Mouse (Mus musculus) embryonic facial prominence, embryonic 11.5 days (tissue): Measurements from ENCODE around the gene Pus7l. TPM values are rescaled to one million over a fixed set of nuclear protein-coding genes. Genes with fewer than 3 reads are reported as not detected.
"Not testable (repeated sequence)": the region's sequence is repeated elsewhere in the genome, so short reads cannot be mapped to it uniquely, and the experiment has no call there.

Source experiments
- ATAC-seq: fragments of 200-750 bp; cut with Nextera tagmentation; replicated peaks from 2 replicates; pipeline ENCODE4 v1.8.0; 2017; ENCODE audit warnings: low read depth; ENCODE audit not compliant: insufficient number of reproducible peaks, low FRiP score, low TSS enrichment
- DNase-seq: peaks from one replicate; pipeline ENCODE4 v3.0.0-alpha.2; 2015; ENCODE audit warnings: low spot score
- H3K27ac ChIP-seq: fragments of 300-500 bp; sonication (generic); replicated peaks from 2 replicates; pipeline ENCODE4 v1.5.1; 2014; ENCODE audit warnings: mild to moderate bottlenecking, low read depth, low read length, control low read depth
- H3K27me3 ChIP-seq: fragments of 300-500 bp; sonication (generic); 2 replicates; pipeline ENCODE4 v1.6.1; 2014; ENCODE audit warnings: mild to moderate bottlenecking, low read length, moderate library complexity, mixed read lengths; ENCODE audit not compliant: control insufficient read depth, insufficient read depth
- H3K36me3 ChIP-seq: fragments of 300-500 bp; sonication (generic); replicated peaks from 2 replicates; pipeline ENCODE4 v1.6.1; 2014; ENCODE audit warnings: low read depth, mild to moderate bottlenecking, low read length, moderate library complexity, mixed read lengths; ENCODE audit not compliant: control insufficient read depth, insufficient read depth
- H3K4me1 ChIP-seq: fragments of 300-500 bp; sonication (generic); 2 replicates; pipeline ENCODE4 v1.6.1; 2014; ENCODE audit warnings: low read length, mixed read lengths; ENCODE audit not compliant: control insufficient read depth, insufficient read depth
- H3K4me2 ChIP-seq: fragments of 300-500 bp; sonication (generic); 2 replicates; pipeline ENCODE4 v1.6.1; 2014; ENCODE audit warnings: low read depth, mild to moderate bottlenecking, control low read depth, low read length, moderate library complexity
- H3K4me3 ChIP-seq: fragments of 300-500 bp; sonication (generic); 2 replicates; pipeline ENCODE4 v1.5.1; 2014; ENCODE audit warnings: low read depth, low read length, control low read depth
- H3K9ac ChIP-seq: fragments of 300-500 bp; sonication (generic); replicated peaks from 2 replicates; pipeline ENCODE4 v1.6.1; 2014; ENCODE audit warnings: mild to moderate bottlenecking, control low read depth, low read length
- H3K9me3 ChIP-seq: fragments of 300-500 bp; sonication (generic); replicated peaks from 2 replicates; pipeline ENCODE4 v1.6.1; 2016; ENCODE audit warnings: mild to moderate bottlenecking, low read length, inconsistent platforms, mixed read lengths; ENCODE audit not compliant: control insufficient read depth
- WGBS: fragments of 180-500 bp; shearing (Covaris S2); extraction: QIAGEN DNeasy Blood & Tissue Kit; methylation state at CpG from one replicate; pipeline ENCODE4 v1.1.7; 2014; 5-methylcytosine and 5-hydroxymethylcytosine counted together
- polyA plus RNA-seq: library from polyadenylated mRNA; unstranded; fragments of >200 nt; fragmentation: Nextera tagmentation; extraction: Ambion mirVana; gene quantifications from 2 replicates; pipeline ENCODE4 v1.2.1, GENCODE M21; 2014

The Pus7l gene
- polyA plus RNA-seq, 1 experiment from 2014 or later = 12.0 TPM

DNA sequence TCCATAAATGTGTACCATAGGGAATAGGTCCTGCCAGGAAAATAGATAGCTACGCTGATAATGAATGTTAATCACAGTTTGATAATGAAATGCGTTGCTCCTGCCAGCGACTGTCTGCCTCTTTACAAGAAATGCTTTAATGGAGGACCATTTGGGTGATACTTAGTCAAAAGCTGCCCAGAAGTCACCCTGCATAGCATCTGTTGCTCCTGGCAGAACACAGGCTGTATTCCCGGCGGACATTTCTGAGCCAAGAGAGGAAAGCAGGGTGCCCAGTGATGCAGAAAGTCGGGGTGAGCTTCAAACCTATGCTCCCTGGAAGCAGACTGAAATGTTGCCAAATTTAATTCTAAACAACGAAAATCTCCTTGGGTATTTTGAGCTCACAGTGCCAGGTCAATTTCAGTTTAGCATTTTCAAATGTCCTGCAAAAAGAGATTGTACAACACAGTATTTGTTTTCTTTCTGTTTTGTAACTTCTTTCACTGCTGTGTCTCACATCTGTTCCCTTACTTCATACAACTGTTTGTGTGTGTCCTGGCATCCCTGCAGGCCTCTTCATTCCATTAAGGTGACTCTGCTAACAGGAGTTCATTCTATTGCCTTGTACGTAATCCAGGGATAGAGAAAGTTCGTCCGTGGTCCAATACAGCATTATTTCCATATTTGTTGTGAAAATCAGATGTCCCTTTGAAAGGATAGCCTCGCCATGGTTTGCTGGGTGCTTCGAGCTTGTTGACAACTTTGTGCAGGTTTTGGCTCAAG, 39.7 kb downstream of the Pus7l start:
- no peaks in the 10 kb centered on the region for H3K9me3 ChIP-seq
- no peaks in the 10 kb centered on the region for H3K36me3 ChIP-seq
- DNase-seq = no peak
- no peak for ATAC-seq
- WGBS = 82% methylated on average over 12 of the region's 12 CpGs
- no peaks in the 10 kb centered on the region for H3K27me3 ChIP-seq
- H3K27ac ChIP-seq = no peak overlapping the region
- no peak overlapping the region for H3K9ac ChIP-seq
- no peaks in the 10 kb centered on the region for H3K4me1 ChIP-seq
- H3K4me3 ChIP-seq = no peak overlapping the region
- H3K4me2 ChIP-seq = no peak overlapping the region

DNA sequence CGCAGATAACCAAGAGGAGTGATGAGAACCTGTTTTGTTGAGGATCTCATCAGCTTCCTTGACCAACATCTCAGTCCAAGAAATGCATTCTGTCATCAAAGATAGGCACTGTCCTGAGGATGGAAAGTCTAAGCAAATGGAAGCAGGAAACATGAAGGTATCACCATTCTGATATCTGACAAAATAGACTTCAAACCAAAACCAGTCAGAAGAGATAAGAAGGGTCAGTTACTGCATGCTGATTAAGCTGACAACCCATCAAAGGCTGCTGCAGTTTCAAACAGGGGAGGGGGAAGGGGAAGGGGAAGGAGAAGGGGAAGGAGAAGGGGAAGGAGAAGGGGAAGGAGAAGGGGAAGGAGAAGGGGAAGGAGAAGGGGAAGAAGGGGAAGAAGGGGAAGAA, 44.1 kb downstream of the Pus7l start:
- 78% methylated on average over 1 of the region's 1 CpGs for WGBS
- no peaks in the 10 kb centered on the region for H3K27me3 ChIP-seq
- H3K4me3 ChIP-seq = no peak overlapping the region
- no peaks in the 10 kb centered on the region for H3K4me1 ChIP-seq
- DNase-seq = no peak
- no peaks in the 10 kb centered on the region for H3K9me3 ChIP-seq
- H3K9ac ChIP-seq = no peak overlapping the region
- H3K27ac ChIP-seq = no peak overlapping the region
- no peaks in the 10 kb centered on the region for H3K36me3 ChIP-seq
- no peak overlapping the region for H3K4me2 ChIP-seq
- ATAC-seq = no peak

DNA sequence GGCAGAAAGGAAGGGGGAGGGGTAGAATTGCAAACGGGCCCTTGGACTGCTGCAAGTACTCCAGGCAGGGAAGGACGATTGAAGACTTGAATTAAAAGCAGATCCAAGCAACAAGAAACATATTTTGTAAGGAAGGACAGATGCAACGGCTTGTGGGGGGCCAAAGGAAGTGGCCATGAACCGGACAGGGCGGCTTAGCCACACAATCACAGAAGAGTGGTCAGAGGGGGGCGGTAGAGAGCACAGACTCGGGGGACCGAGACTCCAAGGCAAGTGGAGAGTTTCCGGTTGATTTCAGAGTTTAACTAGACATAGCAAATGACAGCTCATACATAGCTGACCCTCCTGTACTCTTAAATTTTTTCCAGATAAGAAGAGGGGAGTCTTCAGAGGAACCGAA, 47.4 kb downstream of the Pus7l start:
- DNase-seq = peak; percentile 57
- H3K27ac ChIP-seq = no peak overlapping the region
- no peak overlapping the region for H3K9ac ChIP-seq
- 58% methylated on average over 10 of the region's 10 CpGs for WGBS
- H3K4me3 ChIP-seq = no peak overlapping the region
- no peaks in the 10 kb centered on the region for H3K27me3 ChIP-seq
- H3K9me3 ChIP-seq = no peaks in the 10 kb centered on the region
- no peaks in the 10 kb centered on the region for H3K4me1 ChIP-seq
- ATAC-seq = no peak
- no peak overlapping the region for H3K4me2 ChIP-seq
- H3K36me3 ChIP-seq = no peaks in the 10 kb centered on the region

DNA sequence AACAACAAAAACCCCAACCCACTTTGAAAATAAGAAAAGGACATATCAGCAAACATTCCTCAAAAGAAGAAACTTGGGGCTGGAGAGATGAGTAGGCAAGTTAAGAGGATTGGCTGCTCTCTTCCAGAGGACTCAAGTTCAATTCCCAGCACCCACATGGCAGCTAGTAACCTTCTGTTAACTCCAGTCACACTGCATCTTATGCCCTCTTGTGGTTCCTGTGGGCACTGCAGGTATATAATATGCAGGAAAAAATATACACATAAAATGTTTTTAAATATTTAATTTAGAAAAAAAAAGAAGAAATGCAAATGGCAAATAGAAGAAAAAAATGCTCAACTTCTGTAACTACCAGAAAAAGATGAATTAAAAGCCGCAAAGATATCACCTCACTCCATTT, 48.9 kb downstream of the Pus7l start:
- 94% methylated on average over 1 of the region's 1 CpGs for WGBS
- H3K9me3 ChIP-seq = no peaks in the 10 kb centered on the region
- no peak for DNase-seq
- ATAC-seq = no peak
- no peaks in the 10 kb centered on the region for H3K4me1 ChIP-seq
- H3K4me2 ChIP-seq = no peak overlapping the region
- H3K9ac ChIP-seq = no peak overlapping the region
- H3K4me3 ChIP-seq = no peak overlapping the region
- H3K27ac ChIP-seq = no peak overlapping the region
- no peaks in the 10 kb centered on the region for H3K36me3 ChIP-seq
- H3K27me3 ChIP-seq = no peaks in the 10 kb centered on the region

DNA sequence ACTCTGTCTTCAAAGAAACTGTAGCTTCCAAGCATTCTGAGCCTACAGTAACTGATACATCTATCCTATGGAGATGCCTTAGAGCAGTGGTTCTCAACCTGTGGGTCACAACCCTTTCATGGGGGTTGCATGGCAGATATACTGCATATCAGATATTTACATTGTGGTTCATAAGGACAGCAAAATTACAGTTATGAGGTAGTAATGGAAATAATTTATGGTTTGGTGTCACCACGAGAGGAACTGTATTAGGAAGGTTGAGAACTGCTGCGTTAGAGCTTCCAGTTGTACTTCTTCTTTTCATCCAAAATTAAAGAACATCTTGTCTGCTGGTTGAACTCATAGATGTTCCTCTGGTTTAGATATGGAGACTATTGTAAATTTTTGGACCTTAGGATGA, 53.9 kb downstream of the Pus7l start:
- no peak for DNase-seq
- WGBS = 87% methylated on average over 2 of the region's 2 CpGs
- H3K9me3 ChIP-seq = no peaks in the 10 kb centered on the region
- H3K9ac ChIP-seq = no peak overlapping the region
- no peaks in the 10 kb centered on the region for H3K36me3 ChIP-seq
- no peaks in the 10 kb centered on the region for H3K4me1 ChIP-seq
- ATAC-seq = no peak
- H3K4me2 ChIP-seq = no peak overlapping the region
- H3K27ac ChIP-seq = no peak overlapping the region
- H3K27me3 ChIP-seq = no peaks in the 10 kb centered on the region
- no peak overlapping the region for H3K4me3 ChIP-seq

DNA sequence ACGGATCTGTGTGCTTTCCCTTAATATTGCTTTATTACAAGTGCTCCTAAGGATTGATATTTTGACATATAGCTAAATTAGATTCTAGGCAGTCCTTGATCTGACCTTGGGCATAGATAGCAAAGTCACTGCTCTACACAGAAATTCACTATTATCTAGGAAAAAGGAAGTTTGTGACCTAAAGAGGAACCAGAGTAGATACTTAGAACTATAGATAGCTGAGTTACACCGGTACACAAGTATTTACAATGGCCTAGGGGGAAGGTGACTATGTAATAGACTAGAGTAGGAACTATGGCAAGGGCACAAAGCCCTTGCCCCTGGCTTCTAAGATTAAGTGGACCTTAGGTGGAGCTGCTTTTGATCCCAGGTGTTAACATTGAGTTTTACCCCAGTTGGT, 55.3 kb downstream of the Pus7l start:
- not testable (repeated sequence) for DNase-seq

DNA sequence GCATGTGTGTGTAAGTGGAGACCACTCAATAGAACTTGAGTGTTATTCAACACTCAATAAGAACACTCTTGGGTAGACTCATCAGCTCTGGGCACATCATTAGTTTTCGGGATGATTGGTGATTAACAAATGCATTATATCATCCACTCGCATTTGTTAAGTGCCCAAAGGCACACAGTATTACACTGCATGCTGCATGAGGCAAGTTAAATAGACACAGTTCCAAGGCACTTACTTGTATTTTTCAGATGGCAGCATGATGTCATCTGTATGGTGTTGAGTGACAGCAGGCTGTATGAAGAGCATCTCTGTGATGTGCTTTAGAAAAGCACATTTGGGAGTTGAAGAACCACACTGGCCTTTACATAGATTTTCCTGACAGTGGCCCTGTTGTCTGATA, 60.8 kb downstream of the Pus7l start:
- H3K9ac ChIP-seq = no peak overlapping the region
- H3K4me1 ChIP-seq = no peaks in the 10 kb centered on the region
- no peak overlapping the region for H3K4me2 ChIP-seq
- no peak overlapping the region for H3K27ac ChIP-seq
- no peak for ATAC-seq
- H3K4me3 ChIP-seq = no peak overlapping the region
- WGBS = 79% methylated on average over 2 of the region's 2 CpGs
- no peak for DNase-seq
- no peaks in the 10 kb centered on the region for H3K9me3 ChIP-seq
- no peaks in the 10 kb centered on the region for H3K27me3 ChIP-seq
- H3K36me3 ChIP-seq = no peaks in the 10 kb centered on the region

More for the DNA sequence above, 55.3 kb downstream of the Pus7l start:
- not testable (repeated sequence) for ATAC-seq, H3K4me3 ChIP-seq, H3K4me1 ChIP-seq, H3K36me3 ChIP-seq, H3K9me3 ChIP-seq, H3K4me2 ChIP-seq, H3K27me3 ChIP-seq, H3K9ac ChIP-seq, H3K27ac ChIP-seq
- WGBS = 73% methylated on average over 2 of the region's 2 CpGs

DNA sequence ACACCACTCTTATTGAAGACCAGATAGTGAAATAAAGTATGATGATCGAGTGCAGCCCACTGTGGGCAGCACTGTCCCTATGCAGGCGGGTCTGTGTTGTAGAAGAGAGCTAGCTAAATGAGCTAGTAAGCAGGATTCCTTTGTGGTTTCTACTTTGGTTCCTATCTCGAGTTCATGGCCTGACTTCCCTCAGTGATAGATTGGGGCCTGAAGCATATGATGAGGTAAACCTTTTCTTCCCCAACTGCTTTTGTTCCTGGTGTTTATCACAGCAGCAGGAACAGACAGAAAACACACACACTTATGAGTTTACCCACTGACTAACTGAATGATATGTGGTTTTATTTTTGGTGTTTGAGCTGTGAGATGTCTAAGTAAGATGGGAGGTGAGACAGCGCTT, 62.6 kb downstream of the Pus7l start:
- WGBS = 89% methylated on average over 4 of the region's 4 CpGs
- Histone ChIP-seq H3K9me3 (no peaks in the 10 kb centered on the region), H3K4me2 (no peak overlapping the region), H3K4me1 (no peaks in the 10 kb centered on the region), H3K36me3 (no peaks in the 10 kb centered on the region), H3K27me3 (no peaks in the 10 kb centered on the region), H3K27ac (no peak overlapping the region), H3K4me3 (no peak overlapping the region), H3K9ac (no peak overlapping the region)
- ATAC-seq = no peak
- no peak for DNase-seq
